In genomic region chr11:98355732-98356299, GRCm38 (mm10) we compare ENCODE assay signal across 1 mouse cellular context.
TF ChIP-seq lines count a peak whose summit lies in the region.

No protein-coding gene starts in this region.

TF ChIP-seq in C2C12, 6 proteins besides CTCF, POLR2A, EP300 and RAD21:
- TF ChIP-seq USF1 (IDR thresholded peaks at IDR 0.05; ENCODE audit: low read depth), result no peak
- no peak for TF ChIP-seq FOSL1 (IDR thresholded peaks at IDR 0.05; ENCODE audit: insufficient read depth, low read length, poor library complexity, severe bottlenecking)
- no peak for TF ChIP-seq MAX (IDR thresholded peaks at IDR 0.05)
- no peak for TF ChIP-seq MYOD1 (IDR thresholded peaks at IDR 0.05; ENCODE audit: control insufficient read depth, insufficient read length, low read depth)
- TF ChIP-seq CEBPB (IDR thresholded peaks at IDR 0.05; ENCODE audit: low read depth), result no peak
- no peak for TF ChIP-seq MYOG (IDR thresholded peaks at IDR 0.05; ENCODE audit: control insufficient read depth, extremely low read depth, insufficient read length)
